Mouse (Mus musculus) small intestine, adult 2 months (tissue): Measurements from ENCODE around the gene Plekhm2. TPM values are rescaled to one million over a fixed set of nuclear protein-coding genes. Genes with fewer than 3 reads are reported as not detected.

Experiments used
- H3K27ac ChIP-seq: fragments of 200-500 bp; 2 replicates; pipeline ENCODE4 v1.5.1; 2012; ENCODE audit warnings: low read depth, low read length, control low read depth, inconsistent platforms; ENCODE audit not compliant: insufficient read depth
- H3K27me3 ChIP-seq: fragments of 200-500 bp; 2 replicates; pipeline ENCODE4 v1.6.1; 2012; ENCODE audit warnings: mild to moderate bottlenecking, moderate library complexity, low read length, inconsistent platforms; ENCODE audit not compliant: control insufficient read depth, insufficient read depth
- H3K36me3 ChIP-seq: fragments of 200-500 bp; 2 replicates; pipeline ENCODE4 v1.6.1; 2012; ENCODE audit warnings: mild to moderate bottlenecking, low read length, control low read depth, inconsistent platforms; ENCODE audit not compliant: control insufficient read depth, insufficient read depth
- H3K4me1 ChIP-seq: fragments of 200-500 bp; 2 replicates; pipeline ENCODE4 v1.6.1; 2012; ENCODE audit warnings: low read length, inconsistent platforms, mixed read lengths; ENCODE audit not compliant: control insufficient read depth, insufficient read depth, insufficient read length
- H3K4me3 ChIP-seq: fragments of 200-500 bp; 2 replicates; pipeline ENCODE4 v1.5.1; 2012; ENCODE audit warnings: low read depth, mild to moderate bottlenecking, control low read depth, inconsistent platforms, low read length, moderate library complexity
- CTCF ChIP-seq: fragments of 200-500 bp; IDR thresholded peaks from 2 replicates; pipeline ENCODE4 v1.5.1; 2012; ENCODE audit warnings: low read depth, mild to moderate bottlenecking, control low read depth, inconsistent platforms, low read length, moderate library complexity, mixed read lengths; ENCODE audit not compliant: insufficient replicate concordance, insufficient read length; ENCODE audit errors: extremely low read depth
- POLR2A ChIP-seq: fragments of 200-500 bp; IDR thresholded peaks from 2 replicates; pipeline ENCODE4 v1.6.1; 2012; ENCODE audit warnings: low read depth, mild to moderate bottlenecking, control low read depth, inconsistent platforms, low read length, moderate library complexity
- whole genome bisulfite sequencing: fragments of 180-500 bp; shearing (Covaris S2); methylation state at CpG from one replicate; pipeline ENCODE4 v1.1.7; 2018; 5-methylcytosine and 5-hydroxymethylcytosine counted together
- polyA plus RNA-seq: library from polyadenylated mRNA; depleted of rRNA; stranded (reverse); fragments of >200 nt; gene quantifications from 2 replicates; pipeline ENCODE4 v1.2.3, GENCODE M21; 2012

Plekhm2 gene
- polyA plus RNA-seq, 1 experiment = 17.0 TPM

GRCm38 (mm10) chr4:141618565-141619243 is 46.0 kb downstream of the Plekhm2 start, which contains the start of gene Tmem82:
TSS of gene Tmem82 (minus strand) at chr4:141618633.
- WGBS = 11% methylated on average over 20 of the region's 20 CpGs
- H3K4me3 ChIP-seq = peak within 1 kb of the TSS; percentile 90
- TF ChIP-seq POLR2A (no peak), CTCF (peak; percentile 69; the same call in 1 of the 2 replicates)
- peak within 1 kb of the TSS; percentile 98 for H3K27ac ChIP-seq
- peaks cover 37% of the 10 kb centered on the region for H3K4me1 ChIP-seq
- H3K36me3 ChIP-seq = peaks cover 13% of the 10 kb centered on the region
- H3K27me3 ChIP-seq = no peaks in the 10 kb centered on the region

- no peaks in the 10 kb centered on the region for H3K27me3 ChIP-seq
- TF ChIP-seq CTCF (no peak), POLR2A (peak; percentile 88; the same call in 1 of the 2 replicates)
- peak overlapping the region; percentile 90 for H3K4me3 ChIP-seq
- peaks cover 31% of the 10 kb centered on the region for H3K4me1 ChIP-seq
- peak overlapping the region; percentile 98 for H3K27ac ChIP-seq
- 6% methylated on average over 22 of the region's 22 CpGs for WGBS
- H3K36me3 ChIP-seq = peaks cover 15% of the 10 kb centered on the region
Measured at GRCm38 (mm10) chr4:141617863-141618564, 46.7 kb downstream of the Plekhm2 start.

- Histone ChIP-seq H3K27ac (peak overlapping the region; percentile 83; the same call in 1 of the 2 replicates), H3K4me3 (peak overlapping the region; percentile 90), H3K36me3 (peaks cover 16% of the 10 kb centered on the region), H3K4me1 (peaks cover 31% of the 10 kb centered on the region), H3K27me3 (no peaks in the 10 kb centered on the region)
- peak; percentile 61; the same call in 1 of the 2 replicates for TF ChIP-seq CTCF
- TF ChIP-seq POLR2A = no peak
- 4% methylated on average over 20 of the region's 20 CpGs for WGBS
Measured at GRCm38 (mm10) chr4:141617299-141617698, 47.4 kb downstream of the Plekhm2 start.

- TF ChIP-seq POLR2A (no peak), CTCF (no peak)
- 73% methylated on average over 6 of the region's 6 CpGs for WGBS
- H3K4me1 ChIP-seq = peaks cover 28% of the 10 kb centered on the region
- peak overlapping the region; percentile 90 for H3K4me3 ChIP-seq
- no peak overlapping the region for H3K27ac ChIP-seq
- H3K36me3 ChIP-seq = peaks cover 16% of the 10 kb centered on the region
- H3K27me3 ChIP-seq = no peaks in the 10 kb centered on the region
Measured at GRCm38 (mm10) chr4:141616811-141617210, 47.9 kb downstream of the Plekhm2 start.

GRCm38 (mm10) chr4:141614946-141615345 is 49.8 kb downstream of the Plekhm2 start:
- H3K36me3 ChIP-seq = peaks cover 16% of the 10 kb centered on the region
- H3K4me1 ChIP-seq = peaks cover 28% of the 10 kb centered on the region
- no peaks in the 10 kb centered on the region for H3K27me3 ChIP-seq
- no peak overlapping the region for H3K27ac ChIP-seq
- H3K4me3 ChIP-seq = no peak overlapping the region
- TF ChIP-seq POLR2A = no peak
- no peak for TF ChIP-seq CTCF
- WGBS = 84% methylated on average over 14 of the region's 14 CpGs

GRCm38 (mm10) chr4:141609538-141609937 is 55.2 kb downstream of the Plekhm2 start:
- no peak overlapping the region for H3K4me3 ChIP-seq
- H3K4me1 ChIP-seq = 0 out of 2 replicates have a peak, but pooled peaks cover 2% of the 10 kb centered on the region
- H3K27ac ChIP-seq = no peak overlapping the region
- TF ChIP-seq POLR2A (no peak), CTCF (no peak)
- H3K36me3 ChIP-seq = peaks cover 10% of the 10 kb centered on the region
- WGBS = 78% methylated on average over 6 of the region's 6 CpGs
- no peaks in the 10 kb centered on the region for H3K27me3 ChIP-seq

- peak within 1 kb of the TSS; percentile 62 for H3K27ac ChIP-seq
Measured at GRCm38 (mm10) chr4:141605861-141606260, 58.8 kb downstream of the Plekhm2 start, which contains the start of gene Fblim1. TSS of gene Fblim1 (minus strand) at chr4:141606096.

More at GRCm38 (mm10) chr4:141605861-141606260, 58.8 kb downstream of the Plekhm2 start, which contains the start of gene Fblim1:
- Histone ChIP-seq H3K4me3 (peak within 1 kb of the TSS; percentile 38), H3K27me3 (no peaks in the 10 kb centered on the region), H3K36me3 (no peaks in the 10 kb centered on the region), H3K4me1 (peaks cover 7% of the 10 kb centered on the region)
- WGBS = 86% methylated on average over 11 of the region's 11 CpGs
- no peak for TF ChIP-seq CTCF
- TF ChIP-seq POLR2A = no peak; the same call in 1 of the 2 replicates
